Mouse (Mus musculus) telencephalon, adult 2 months (tissue): Measurements from ENCODE around the gene Slc9a8.
A peak's percentile ranks its signal among the peaks of the same experiment; 100 is the strongest.

Experiments used
- DNase-seq: peaks from one replicate; pipeline ENCODE4 v3.0.0-alpha.2; 2011; ENCODE audit warnings: low read depth, low spot score

The Slc9a8 gene

DNA sequence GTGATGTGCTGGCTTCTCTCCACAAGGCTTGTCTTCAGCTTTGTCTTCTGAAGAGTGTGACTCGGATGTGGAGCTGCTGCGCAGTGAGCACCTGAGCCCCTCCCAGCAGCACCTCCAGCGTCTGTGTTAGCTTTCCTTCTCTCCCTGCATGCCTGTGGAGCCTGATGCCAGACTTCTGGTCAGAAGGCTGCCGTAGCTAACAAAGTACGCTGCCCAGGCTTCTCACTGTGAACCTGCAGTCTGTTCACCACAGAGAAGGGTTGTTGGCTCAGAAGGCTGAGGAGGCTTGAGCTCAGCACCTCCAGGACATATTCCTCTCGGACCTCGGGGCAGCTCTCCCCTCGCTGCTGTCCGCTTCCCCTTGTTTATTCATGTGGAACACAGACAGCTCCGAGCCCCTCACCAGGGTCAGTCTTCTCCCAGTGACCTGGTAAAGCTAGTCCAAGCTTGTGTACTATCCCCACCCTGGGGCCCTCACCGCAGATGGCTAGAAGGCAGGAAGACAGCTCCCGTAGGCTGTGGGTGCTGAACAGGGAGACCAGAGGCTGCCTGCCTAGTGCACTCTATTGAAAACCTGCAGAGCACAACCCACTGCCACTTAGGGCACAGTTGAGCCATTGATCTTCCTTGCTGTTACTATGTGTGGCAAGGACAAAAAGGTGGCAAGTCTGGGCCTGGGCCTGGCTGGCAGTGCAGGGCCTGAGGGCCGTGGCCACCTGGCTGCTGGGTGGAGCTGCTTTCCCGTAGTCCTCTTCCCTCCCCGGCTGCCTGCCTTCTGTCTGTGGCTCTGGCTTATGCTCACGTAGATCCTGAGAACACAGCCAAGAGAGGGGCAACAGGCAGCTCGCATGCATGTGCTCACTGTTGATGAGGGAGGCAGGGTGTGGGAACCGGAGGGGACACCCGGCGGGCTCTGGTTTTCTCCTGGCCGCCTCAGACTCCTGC lies 28.1 kb downstream of the Slc9a8 start:
- no peak for DNase-seq

DNA sequence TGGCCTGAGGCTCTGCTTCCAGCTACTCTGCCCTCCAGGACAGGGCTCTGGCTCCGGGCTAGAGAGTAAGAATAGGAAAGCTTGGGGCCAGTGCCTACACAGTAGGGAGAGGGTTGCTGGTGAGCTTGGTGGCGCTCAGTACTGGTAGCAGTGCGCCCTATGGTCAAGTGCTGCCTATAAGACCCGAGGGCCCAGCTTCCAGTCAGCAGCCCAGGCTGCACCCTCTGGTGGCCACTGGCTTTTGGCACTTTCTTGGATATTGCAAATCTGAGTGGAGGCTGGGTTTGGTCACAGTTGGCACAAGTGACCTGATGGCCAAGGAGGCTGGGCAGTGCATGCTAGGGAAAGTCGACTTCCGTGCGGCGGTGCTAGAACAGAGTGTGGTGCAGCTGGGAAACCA lies 29.1 kb downstream of the Slc9a8 start:
- no peak for DNase-seq

DNA sequence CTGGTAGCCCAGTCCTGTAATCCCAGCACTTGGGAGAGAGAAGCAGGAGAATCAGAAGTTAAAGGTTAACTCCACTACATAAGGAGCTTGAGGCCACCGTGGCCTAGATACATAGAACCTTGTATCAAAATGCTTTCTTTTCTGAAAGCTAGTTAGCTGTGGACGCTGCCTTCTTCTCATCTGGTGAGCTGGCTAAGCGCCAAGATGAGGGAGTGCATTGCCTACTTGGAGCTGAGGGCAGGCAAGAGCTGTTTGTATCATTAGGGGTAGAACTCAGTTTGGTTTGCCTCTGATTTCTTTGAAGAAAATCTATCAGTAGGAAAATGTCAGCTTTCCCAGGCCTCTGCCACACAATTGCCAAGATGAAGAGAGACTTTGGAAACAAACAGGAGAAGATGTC lies 32.3 kb downstream of the Slc9a8 start:
- no peak for DNase-seq

DNA sequence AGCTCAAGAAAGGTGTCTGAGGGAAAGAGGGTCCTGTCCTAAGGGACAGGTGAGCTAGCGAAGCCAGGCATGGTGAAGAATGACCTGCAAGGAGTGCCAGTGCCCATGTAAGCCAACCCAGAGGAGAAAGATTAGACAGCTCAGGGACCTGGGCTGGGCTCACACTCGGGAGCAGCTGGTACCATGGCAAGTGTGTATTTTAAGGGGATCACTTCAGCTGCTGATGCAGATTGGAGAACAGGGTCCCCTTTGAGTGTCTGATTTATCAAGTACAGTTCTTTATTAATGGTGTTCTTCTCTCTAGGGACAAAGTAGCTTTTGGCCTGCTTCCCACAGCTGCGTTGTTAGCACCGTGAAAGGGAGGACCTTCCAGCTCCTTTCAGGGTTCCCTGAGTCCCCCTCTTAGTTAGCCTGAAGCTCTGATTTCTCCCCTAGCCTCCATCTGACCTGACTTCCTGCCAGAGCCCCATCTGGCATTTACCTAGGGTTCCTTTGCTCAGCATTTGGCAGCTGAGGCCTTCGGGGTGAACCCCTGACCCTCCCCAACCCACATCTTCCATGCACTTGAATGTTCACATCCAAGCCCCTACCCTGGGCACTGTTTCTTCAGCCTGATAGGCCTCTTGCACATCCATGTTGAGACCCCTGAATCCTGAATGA lies 35.0 kb downstream of the Slc9a8 start:
- no peak for DNase-seq

DNA sequence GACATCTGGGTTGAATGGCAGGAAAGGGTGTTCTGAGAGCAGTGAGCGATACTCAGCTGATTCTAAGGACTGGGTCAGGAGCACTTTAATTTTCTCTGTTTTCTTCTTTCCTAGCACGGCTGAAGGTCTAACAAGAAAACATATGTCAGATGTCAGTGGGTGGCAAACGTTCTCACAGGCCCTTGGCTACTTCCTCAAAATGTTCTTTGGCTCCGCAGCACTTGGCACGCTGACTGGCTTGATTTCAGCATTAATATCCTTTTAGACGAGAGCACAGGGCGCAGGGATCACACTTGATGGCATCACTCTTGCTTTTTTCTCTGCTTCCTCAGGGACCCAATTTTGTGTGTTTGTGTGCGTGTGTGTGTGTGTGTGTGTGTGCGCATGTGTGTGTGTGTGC lies 35.7 kb downstream of the Slc9a8 start:
- no peak for DNase-seq

DNA sequence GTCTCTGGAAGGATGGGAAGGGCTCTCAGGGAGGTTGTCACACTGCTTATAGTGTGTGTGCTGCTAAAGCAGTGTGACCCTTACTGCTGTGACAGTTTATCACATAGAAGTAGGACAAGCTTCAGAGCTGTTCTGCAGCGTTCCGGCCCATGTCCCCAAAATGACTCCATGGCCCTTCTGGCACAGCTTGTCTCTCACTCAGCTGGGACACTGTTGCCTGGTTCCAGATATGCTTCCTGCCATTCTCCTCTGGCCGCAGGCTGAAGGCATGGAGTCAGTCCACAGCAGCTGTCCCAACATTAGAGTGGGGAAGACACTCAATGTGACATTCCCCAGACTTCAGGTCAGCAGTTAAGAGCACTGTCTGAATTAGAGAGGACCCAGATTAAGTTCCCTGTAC lies 37.0 kb downstream of the Slc9a8 start:
- no peak for DNase-seq

DNA sequence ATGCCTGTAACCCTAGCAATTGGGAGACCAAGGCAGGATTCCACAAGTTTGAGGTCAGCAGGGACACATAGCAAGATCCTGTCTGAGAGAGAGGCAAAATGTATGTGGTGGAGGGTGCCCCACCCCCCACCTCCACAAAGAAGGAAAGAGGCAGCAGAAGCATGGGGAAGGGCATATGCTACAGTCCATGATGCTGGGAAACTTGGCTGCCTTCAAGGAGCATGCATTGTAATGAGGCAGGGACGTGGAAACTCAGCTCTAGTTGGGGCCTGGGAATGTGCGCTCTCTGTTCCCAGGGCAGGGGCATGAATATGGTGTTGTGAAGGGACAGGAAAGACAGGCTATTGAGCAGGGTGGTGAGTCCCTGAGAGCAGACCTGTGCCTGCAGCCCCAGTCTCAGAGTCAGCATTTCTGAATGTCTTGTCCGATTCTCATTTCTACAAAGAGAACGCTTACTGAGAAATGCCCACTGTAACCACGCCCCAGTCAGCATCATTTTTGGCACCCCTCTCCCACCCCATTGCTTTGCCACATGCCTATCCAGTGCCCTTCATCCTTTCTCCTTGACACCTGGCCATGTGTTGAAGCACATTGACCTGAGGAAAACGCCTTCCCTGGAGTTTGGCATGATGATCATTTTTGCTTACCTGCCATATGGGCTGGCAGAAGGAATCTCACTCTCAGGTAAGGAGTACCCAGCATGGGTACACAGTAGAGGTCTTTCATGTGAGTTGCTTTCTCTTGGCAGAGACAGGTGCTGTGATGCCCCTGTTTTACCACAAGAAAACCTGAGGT lies 37.8 kb downstream of the Slc9a8 start:
- DNase-seq, result no peak

DNA sequence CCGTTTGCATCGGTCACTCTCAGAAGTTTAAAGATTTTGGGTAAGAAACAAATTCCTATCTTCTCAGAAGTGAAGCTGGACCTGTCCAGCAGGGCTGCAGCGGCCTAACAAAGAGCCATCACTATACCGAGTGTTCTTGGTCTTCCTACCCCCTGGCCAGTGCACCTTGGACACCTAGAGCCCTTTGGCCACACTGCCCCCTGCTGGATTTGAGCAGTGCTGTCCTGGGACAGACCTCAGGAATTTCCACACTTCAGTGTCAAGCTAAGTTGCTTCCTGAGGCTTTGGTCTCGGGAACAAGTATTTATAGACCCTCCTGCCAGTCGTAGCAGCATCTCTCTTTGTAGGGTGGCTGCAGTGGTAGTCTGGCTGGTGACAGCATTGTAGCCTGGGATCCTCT lies 41.4 kb downstream of the Slc9a8 start:
- DNase-seq, result no peak

DNA sequence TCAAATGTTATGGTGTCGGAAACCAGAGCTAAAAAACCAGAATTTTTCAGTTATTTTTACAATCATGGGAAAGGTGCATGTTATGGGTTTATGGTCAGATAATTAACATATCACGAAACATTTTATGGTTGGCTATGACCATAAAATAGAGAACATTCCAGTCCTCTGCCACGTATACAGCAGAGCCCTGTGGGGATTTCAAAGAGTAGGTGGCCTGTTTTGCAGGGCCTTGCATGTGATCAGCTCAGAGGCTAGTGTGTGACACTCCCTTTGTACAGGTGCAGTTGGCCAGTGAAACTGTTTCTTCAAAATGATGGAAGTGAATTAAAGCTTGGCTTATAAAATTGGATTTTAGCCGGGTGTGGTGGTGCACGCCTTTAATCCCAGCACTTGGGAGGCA lies 42.3 kb downstream of the Slc9a8 start:
- no peak for DNase-seq

DNA sequence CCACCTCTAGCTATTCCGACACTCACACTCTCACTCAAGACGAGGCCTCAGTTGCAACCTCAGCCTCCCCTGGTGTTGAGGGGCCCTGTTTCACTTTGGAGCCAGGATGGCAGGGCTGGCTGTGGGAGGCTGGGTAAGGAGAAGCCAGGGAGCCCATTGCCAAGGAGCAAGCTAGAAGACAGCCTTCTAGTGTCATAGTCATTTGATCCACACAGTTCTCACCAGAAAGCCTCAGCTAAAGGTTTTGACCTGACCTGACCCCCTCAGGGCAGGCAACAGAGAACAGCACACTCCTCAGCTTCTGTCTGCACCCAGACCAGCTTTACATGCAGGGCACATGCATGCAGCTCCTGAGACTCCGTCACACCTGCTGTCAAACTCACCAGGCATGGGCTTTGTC lies 44.4 kb downstream of the Slc9a8 start:
- DNase-seq, result no peak

DNA sequence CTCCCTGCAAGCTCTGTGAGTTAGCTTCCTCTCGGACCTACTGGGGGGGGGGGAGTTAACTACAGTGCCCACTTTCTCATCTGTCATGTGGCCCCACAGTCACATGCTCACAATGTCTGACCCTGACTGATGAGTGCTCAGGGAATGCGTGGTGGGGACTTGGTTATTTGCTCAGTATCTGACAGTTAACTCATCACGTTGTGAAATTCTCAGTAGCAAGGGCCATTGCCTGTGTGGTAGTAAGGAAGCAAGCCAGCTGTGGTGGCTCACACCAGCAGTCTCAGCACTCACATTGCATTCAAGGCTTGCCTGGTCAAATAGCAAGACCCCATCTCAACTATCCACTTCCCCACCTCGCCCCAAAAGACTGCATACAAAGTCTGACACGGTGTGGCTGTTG lies 45.7 kb downstream of the Slc9a8 start:
- no peak for DNase-seq

DNA sequence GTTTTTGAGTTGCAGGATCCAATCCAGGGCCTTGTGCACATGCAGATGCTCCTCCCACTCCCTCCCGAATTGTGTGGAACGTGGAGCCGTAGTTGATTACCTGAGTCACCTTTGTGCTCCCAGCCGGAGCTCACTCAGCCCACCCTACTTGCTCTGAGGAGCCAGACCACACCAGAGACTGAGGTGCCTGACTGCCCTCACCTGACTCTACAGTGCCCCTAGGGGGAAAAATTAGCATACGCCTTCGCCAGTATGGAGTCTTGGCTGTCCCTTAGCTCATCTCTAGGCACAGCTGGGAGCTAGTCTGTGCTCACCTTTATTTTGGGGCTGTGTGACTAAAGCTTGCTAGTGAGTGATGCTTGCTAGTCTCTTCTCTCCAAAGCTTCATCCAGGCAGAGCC lies 46.9 kb downstream of the Slc9a8 start:
- no peak for DNase-seq

DNA sequence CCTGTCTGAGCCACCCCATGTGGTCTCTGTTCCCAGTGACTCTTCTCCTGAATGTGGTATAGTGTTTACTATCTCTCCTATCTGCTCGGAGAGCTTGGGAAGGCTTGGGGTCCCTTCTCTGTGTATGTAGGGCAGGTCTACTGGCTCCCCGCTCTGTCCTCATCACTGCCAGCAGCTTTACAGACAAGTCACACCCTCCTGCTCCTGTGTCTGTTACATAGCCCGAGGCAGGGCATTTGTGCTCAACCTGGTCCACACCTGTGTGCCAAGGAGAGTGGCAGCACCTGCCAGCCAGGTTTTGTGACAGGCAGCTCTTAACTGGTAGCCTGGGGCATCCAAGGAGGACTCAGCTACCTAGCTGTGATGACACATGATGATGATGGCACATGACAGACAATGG lies 49.1 kb downstream of the Slc9a8 start:
- no peak for DNase-seq

DNA sequence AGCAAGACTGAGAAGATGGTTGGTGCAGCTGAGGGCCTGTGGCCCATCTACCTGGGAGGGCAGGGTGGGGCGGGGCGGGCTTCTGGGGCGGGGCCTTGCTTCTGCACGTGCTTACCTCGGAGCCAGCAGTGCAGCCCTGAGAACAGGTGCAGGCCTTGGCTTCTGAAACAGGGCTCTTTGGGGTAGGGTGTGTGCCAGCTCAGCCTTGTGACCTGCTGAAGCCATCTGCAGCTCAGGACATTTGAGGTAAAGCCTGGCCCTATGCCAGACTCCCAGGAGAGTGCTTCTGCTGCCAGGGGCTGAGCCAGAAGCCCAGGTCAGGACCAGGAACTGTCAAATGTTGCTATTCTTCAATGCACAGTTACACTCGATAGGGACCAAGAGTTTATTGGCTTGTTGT lies 50.1 kb downstream of the Slc9a8 start:
- no peak for DNase-seq

DNA sequence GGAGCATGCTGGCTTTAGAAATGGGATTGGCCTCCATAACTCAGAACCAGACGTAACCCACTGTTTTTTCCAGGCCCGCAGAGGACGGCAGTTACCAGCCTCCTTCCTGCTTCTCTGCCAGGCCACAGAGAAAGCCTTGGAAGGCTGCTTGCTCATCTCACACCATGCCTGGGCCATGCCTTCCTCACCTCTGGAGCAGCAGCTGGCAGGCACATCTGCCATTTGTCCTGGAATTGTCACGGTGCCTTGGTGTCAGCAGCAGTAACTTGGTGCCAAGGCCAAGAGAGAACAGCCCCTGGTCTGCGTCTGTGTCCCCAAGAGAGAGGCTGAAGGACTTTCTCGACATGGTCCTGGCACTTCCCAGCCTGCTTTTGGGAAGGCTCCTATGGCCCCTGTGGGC lies 52.7 kb downstream of the Slc9a8 start:
- no peak for DNase-seq

DNA sequence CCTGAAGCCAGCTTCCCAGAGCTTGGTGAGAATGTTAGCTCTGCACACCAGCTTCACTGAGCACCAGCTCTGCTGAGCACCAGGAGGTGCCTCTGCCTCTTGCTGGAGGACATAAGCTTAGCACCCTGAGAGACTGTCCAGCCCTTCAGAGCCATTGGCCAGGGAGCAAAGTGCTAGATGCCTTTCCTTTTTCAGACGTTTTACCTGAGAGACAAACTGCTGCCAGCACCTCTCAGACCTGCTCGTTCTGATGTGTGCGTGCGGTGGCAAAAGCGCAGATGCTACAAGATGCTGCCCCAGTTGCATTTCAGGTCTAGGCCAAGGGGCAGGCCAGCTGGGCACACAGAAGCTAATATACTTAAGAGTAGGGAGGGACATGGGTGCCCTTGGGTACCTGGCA lies 54.1 kb downstream of the Slc9a8 start:
- no peak for DNase-seq

DNA sequence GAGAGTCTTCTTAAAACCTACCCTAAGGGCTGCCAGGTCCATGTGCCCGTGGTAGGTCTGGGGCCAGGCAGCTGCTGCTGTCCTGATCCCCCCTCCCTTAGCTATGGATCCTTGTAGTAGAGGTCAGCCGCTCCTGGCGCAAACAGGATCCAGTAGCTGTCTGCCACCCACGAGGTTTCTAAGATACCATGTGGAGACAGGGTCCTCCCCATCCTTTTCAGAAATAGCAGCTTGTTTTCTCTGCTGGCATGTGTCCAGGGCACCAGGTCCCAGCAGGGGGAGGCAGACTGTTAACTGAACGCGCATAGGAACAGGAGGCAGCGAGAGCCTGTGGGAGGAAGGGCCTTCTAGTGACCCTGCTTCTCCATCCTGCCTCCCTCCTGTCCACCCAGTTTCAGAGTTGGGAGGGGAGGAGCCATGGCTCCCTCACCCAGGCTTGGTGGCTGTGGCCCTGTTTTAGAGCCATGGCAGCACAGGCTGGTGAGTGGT lies 54.7 kb downstream of the Slc9a8 start:
- peak; percentile 55 for DNase-seq

DNA sequence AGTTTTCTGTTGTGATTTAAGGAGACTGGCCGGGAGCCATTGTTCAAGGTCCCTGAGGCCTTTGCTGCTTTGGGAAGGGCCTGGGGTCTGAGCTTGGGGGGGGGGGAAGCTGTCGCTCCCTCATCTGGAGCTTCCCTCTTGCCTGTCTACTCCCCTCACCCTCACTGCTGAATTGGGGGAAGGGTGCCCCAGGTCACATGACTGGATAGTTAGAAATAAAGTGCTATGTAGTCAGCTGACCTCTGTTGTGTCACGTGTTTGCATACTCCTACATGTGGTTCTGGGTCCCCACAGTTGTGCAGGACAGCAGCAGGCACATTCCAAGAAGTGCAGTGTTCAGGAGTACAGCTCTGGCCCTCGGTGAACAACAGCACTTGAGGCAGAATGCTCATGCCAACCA lies 55.2 kb downstream of the Slc9a8 start:
- no peak for DNase-seq

DNA sequence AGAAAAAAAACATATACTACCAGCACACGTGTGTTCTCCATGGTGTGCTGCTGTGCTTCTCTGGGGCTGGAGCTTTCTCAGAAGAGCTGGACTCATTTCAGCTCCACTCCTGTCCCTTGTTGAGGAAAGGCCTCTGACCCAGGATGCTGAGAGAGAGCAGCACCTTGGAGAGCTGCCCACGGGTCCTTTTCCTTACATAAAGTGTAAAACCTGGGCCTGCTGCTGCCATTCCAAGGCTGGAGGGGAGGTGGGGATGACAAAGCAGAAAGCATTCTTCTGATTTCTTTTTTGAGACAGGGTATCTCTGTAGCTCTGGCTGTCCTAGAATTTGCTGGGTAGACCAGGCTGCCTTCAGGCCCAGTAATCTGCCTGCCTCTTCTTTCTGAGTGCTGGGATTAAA lies 56.6 kb downstream of the Slc9a8 start:
- DNase-seq, result no peak

DNA sequence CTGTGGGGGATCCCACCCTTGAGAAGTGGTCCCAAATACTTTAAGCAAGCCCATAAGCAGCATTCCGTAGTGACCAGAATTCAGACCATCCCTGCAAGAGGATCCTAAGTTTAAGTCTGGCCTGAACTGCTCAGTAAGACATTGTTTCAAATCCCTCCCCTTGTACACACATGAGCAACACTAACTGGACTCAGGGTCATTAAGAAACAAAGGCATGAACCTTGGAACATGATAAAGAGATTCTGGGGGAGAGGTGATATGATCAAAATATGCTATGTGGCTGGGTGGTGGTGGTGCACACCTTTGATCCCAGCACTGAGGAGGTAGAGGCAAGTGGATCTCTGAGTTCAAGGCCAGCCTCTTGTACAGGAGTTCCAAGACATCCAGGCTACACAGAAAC lies 58.0 kb downstream of the Slc9a8 start:
- DNase-seq, result no peak

DNA sequence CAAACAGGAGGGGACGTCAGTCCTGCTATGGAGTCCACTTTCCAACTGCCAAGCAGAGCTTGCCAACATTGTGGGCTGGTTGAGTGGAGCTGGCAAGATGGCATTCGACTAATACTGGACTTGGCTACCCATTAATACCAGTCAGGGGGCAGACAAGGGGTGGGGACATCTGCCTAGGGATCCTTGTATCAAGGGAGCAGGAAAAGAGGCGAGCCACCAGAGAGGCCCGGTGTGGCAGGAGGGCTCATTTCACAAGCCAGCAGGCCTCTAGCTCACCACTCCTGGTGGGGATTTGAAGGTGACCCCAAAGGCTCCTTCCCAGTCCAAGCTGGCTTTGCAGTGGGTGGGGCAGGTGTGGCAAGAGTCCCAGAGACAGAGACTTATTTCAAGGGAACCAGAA lies 61.2 kb downstream of the Slc9a8 start:
- DNase-seq, result no peak

DNA sequence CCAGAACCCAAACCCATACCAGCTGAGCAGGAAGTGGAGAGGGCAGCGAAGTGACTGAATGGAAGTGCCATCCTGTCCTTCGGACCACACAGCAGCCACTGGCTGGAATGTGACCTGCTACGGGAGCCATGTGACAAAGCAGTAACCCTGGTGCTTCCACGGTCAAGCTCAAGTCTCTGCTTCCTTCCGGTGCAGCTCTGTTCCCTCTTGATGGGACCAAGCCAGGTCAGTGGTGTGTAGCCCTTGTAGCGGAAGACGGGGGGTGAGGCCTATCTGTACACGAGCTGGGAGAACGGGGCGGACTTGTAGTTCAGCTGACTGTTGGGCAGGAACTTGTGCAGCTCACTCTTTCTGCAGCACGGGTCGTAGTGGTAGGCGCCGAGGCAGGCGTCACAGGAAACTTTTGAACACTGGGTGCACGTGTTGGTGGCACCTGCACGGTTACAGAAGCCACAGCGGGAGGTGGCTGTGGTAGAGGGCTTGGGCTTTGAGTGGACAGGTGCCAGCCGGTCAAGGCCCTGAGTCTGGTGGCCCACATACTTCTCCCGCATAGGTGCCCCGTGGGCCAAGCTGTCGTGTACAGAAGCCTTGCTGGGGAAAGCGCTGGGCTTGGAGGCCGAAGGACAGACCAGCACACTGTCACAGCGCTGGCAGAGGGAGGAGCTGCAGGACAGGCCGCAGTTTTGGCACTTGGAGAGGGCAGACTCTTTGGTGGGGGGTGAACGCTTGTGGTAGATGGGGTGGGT lies 61.7 kb downstream of the Slc9a8 start:
- DNase-seq, result no peak
